Mouse (Mus musculus): ENCODE data around the gene Dpf3. TPM values are rescaled to one million over a fixed set of nuclear protein-coding genes. Genes with fewer than 3 reads are reported as not detected.

Dpf3 gene
- polyA plus RNA-seq, 1 experiment = 0.52 TPM

DNA sequence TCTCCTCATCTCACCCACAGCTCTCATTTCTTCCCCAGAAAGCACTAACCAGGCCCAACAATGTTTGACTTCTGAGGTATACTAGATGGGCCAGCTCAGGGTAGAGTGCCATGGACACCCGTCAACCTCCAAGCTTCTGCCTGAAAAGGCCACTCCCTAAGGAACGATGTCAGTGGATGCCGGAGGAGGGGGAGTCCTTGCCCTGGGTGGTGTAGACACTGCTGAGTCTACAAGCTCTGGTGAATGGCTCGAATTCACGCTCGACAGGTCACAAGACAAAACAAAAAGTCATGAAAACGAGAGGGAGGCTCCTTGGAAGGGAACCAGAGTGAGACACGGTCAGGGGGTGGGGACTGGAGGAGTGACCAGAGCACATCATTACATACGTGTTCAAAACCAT is 17.4 kb downstream of the Dpf3 start:
- TF ChIP-seq CEBPB (IDR thresholded peaks at IDR 0.05; ENCODE audit: insufficient read depth, poor library complexity, severe bottlenecking) = no peak
- no peak for TF ChIP-seq MYOD1 (IDR thresholded peaks at IDR 0.05; ENCODE audit: control insufficient read depth in 1 of 3, insufficient read length in 2 of 3, low read depth in 2 of 3)
- TF ChIP-seq TCF12 (IDR thresholded peaks at IDR 0.05; ENCODE audit: insufficient read depth, poor library complexity, severe bottlenecking) = no peak
- no peak for TF ChIP-seq REST (IDR thresholded peaks at IDR 0.05; ENCODE audit: insufficient read depth, insufficient read length)
- TF ChIP-seq USF1 (IDR thresholded peaks at IDR 0.05; ENCODE audit: low read depth) = no peak
- TF ChIP-seq POLR2AphosphoS2 (IDR thresholded peaks at IDR 0.05; ENCODE audit: insufficient read length, low read depth) = no peak
- TF ChIP-seq MAX (IDR thresholded peaks at IDR 0.05; ENCODE audit: low read depth) = no peak
- no peak for TF ChIP-seq SRF (IDR thresholded peaks at IDR 0.05; ENCODE audit: control insufficient read depth, insufficient read length, low read depth)
- TF ChIP-seq POLR2A (IDR thresholded peaks at IDR 0.05; ENCODE audit: insufficient read length, low read depth) = no peak
- no peak for TF ChIP-seq MYOG (IDR thresholded peaks at IDR 0.05; ENCODE audit: control insufficient read depth in 1 of 3, insufficient read depth in 1 of 3, insufficient read length in 2 of 3, low read depth in 2 of 3)
- H3K4me3 ChIP-seq = no peak overlapping the region
- no peak overlapping the region for H3ac ChIP-seq (ENCODE audit: control insufficient read depth, insufficient read length)
- peaks cover 23% of the 10 kb centered on the region for H3K27me3 ChIP-seq (ENCODE audit: control insufficient read depth, insufficient read depth, insufficient read length)
- no peaks in the 10 kb centered on the region for H3K79me2 ChIP-seq (ENCODE audit: control insufficient read depth, insufficient read depth)
- H3K36me3 ChIP-seq (ENCODE audit: control insufficient read depth, insufficient read depth) = no peaks in the 10 kb centered on the region
- no peak overlapping the region for H3K4me2 ChIP-seq (ENCODE audit: low read depth)

DNA sequence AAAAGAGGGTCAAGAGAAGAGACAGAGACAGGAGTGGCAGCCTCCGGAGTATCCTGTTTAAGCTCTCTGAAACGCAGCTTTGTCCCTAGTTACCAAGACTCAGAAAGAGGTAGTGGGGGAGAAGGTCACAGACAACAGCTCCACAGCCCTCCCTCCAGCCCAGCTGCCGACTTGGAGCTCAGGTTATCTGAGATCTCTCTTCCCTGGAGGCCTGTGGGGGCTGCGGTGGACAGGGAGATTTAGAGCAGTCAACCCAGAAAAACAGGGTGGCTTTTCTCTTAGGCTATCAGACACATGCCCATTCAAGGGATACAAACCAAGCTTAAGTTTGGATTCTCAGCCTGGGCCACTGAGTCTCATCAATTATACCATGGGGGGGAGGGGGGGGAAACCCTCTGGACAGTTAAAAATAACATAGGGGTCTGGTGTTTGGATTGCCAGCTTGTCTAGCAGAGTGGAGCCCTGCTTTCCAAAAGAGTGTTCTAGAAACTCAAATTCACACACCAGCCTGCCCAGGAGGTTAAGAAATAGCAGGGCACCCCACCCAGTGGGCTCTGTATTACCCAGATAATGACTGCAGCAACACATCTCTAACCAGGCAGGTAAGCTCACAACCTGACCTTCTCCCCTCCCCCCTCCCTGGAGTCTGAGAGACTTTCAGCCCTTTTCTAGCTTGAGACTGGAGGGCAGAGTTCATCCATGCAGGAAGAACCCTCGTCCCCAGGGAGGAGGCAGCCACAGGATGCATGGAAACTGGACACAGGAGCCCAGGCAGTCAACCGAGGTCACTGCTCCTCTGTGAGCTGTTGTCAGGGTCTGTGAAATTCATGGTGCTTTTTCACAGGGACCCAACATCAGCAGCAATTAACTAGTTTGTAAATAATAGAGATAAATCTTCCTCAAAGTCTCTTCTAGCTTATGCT is 20.7 kb downstream of the Dpf3 start:
- Histone ChIP-seq H3K79me2 (ENCODE audit: control insufficient read depth, insufficient read depth) (no peaks in the 10 kb centered on the region), H3K4me3 (no peak overlapping the region), H3ac (ENCODE audit: control insufficient read depth, insufficient read length) (no peak overlapping the region), H3K27me3 (ENCODE audit: control insufficient read depth, insufficient read depth, insufficient read length) (peaks cover 5% of the 10 kb centered on the region), H3K4me2 (ENCODE audit: low read depth) (no peak overlapping the region), H3K36me3 (ENCODE audit: control insufficient read depth, insufficient read depth) (no peaks in the 10 kb centered on the region)
- TF ChIP-seq MYOG (IDR thresholded peaks at IDR 0.05; ENCODE audit: control insufficient read depth in 1 of 3, insufficient read depth in 1 of 3, insufficient read length in 2 of 3, low read depth in 2 of 3) (no peak), TCF3 (IDR thresholded peaks at IDR 0.05; ENCODE audit: insufficient read length, low read depth) (no peak), CEBPB (IDR thresholded peaks at IDR 0.05; ENCODE audit: insufficient read depth, poor library complexity, severe bottlenecking) (no peak), USF1 (IDR thresholded peaks at IDR 0.05; ENCODE audit: low read depth) (no peak), E2F4 (IDR thresholded peaks at IDR 0.05; ENCODE audit: insufficient read depth) (no peak), POLR2AphosphoS2 (IDR thresholded peaks at IDR 0.05; ENCODE audit: insufficient read length, low read depth) (no peak), REST (IDR thresholded peaks at IDR 0.05; ENCODE audit: insufficient read depth, insufficient read length) (no peak), MYOD1 (IDR thresholded peaks at IDR 0.05; ENCODE audit: control insufficient read depth in 1 of 3, insufficient read length in 2 of 3, low read depth in 2 of 3) (no peak), SRF (IDR thresholded peaks at IDR 0.05; ENCODE audit: control insufficient read depth, insufficient read length, low read depth) (no peak), POLR2A (IDR thresholded peaks at IDR 0.05; ENCODE audit: insufficient read length, low read depth) (no peak), TCF12 (IDR thresholded peaks at IDR 0.05; ENCODE audit: insufficient read depth, poor library complexity, severe bottlenecking) (no peak), MAX (IDR thresholded peaks at IDR 0.05; ENCODE audit: low read depth) (no peak)

DNA sequence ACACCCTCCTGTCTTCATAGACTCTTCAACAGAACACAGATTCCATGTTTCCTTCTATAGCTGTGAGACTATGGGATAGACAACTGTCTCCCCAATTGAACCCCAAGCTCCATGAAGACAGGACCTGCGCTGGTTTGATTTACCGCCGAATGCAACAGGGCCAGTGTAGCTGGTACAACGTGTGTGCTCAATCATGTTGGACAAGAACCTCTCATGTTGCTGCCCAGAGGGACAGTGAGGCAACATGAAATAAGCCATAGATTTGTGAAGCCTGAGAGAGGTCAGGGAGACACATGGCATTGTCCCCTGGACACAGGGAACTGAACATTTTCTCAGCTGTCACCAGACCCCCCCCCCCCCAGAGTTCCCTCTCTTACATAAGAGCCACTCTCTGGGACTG is 21.5 kb downstream of the Dpf3 start:
- Histone ChIP-seq H3ac (ENCODE audit: control insufficient read depth, insufficient read length) (no peak overlapping the region), H3K79me2 (ENCODE audit: control insufficient read depth, insufficient read depth) (no peaks in the 10 kb centered on the region), H3K4me2 (ENCODE audit: low read depth) (no peak overlapping the region), H3K36me3 (ENCODE audit: control insufficient read depth, insufficient read depth) (no peaks in the 10 kb centered on the region), H3K27me3 (ENCODE audit: control insufficient read depth, insufficient read depth, insufficient read length) (peaks cover 5% of the 10 kb centered on the region), H3K4me3 (no peak overlapping the region)
- TF ChIP-seq MYOD1 (IDR thresholded peaks at IDR 0.05; ENCODE audit: control insufficient read depth in 1 of 3, insufficient read length in 2 of 3, low read depth in 2 of 3) (no peak), USF1 (IDR thresholded peaks at IDR 0.05; ENCODE audit: low read depth) (no peak), POLR2AphosphoS2 (IDR thresholded peaks at IDR 0.05; ENCODE audit: insufficient read length, low read depth) (no peak), SRF (IDR thresholded peaks at IDR 0.05; ENCODE audit: control insufficient read depth, insufficient read length, low read depth) (no peak), REST (IDR thresholded peaks at IDR 0.05; ENCODE audit: insufficient read depth, insufficient read length) (no peak), TCF3 (IDR thresholded peaks at IDR 0.05; ENCODE audit: insufficient read length, low read depth) (no peak)

DNA sequence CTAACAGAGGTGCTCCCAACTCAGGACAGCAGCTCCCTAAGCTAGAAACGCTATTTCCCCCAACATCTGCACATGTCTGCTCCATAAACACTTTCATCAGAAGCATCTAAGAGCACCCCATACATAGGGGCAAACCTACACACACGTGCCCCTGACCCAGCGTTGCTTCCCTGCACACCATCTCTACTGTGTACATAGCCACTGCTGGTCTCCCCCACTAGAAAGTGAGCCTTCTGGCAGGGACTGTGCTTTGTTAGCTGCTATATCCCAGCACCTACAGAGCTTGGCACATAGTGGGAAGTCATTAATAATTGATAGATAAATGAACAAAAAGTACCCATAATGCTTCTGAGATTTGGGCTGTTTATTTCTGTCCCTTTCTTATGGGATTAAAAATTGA is 27.2 kb downstream of the Dpf3 start:
- TF ChIP-seq CEBPB (IDR thresholded peaks at IDR 0.05; ENCODE audit: insufficient read depth, poor library complexity, severe bottlenecking) (no peak), E2F4 (IDR thresholded peaks at IDR 0.05; ENCODE audit: insufficient read depth) (no peak), MAX (IDR thresholded peaks at IDR 0.05; ENCODE audit: low read depth) (no peak), REST (IDR thresholded peaks at IDR 0.05; ENCODE audit: insufficient read depth, insufficient read length) (no peak), SRF (IDR thresholded peaks at IDR 0.05; ENCODE audit: control insufficient read depth, insufficient read length, low read depth) (no peak), USF1 (IDR thresholded peaks at IDR 0.05; ENCODE audit: low read depth) (no peak), MYOG (IDR thresholded peaks at IDR 0.05; ENCODE audit: control insufficient read depth in 1 of 3, insufficient read depth in 1 of 3, insufficient read length in 2 of 3, low read depth in 2 of 3) (no peak), POLR2AphosphoS2 (IDR thresholded peaks at IDR 0.05; ENCODE audit: insufficient read length, low read depth) (no peak), POLR2A (IDR thresholded peaks at IDR 0.05; ENCODE audit: insufficient read length, low read depth) (no peak), TCF12 (IDR thresholded peaks at IDR 0.05; ENCODE audit: insufficient read depth, poor library complexity, severe bottlenecking) (no peak), TCF3 (IDR thresholded peaks at IDR 0.05; ENCODE audit: insufficient read length, low read depth) (no peak), MYOD1 (IDR thresholded peaks at IDR 0.05; ENCODE audit: control insufficient read depth in 1 of 3, insufficient read length in 2 of 3, low read depth in 2 of 3) (no peak)
- Histone ChIP-seq H3K36me3 (ENCODE audit: control insufficient read depth, insufficient read depth) (no peaks in the 10 kb centered on the region), H3K79me2 (ENCODE audit: control insufficient read depth, insufficient read depth) (no peaks in the 10 kb centered on the region), H3K27me3 (ENCODE audit: control insufficient read depth, insufficient read depth, insufficient read length) (no peaks in the 10 kb centered on the region), H3K4me3 (no peak overlapping the region), H3K4me2 (ENCODE audit: low read depth) (no peak overlapping the region), H3ac (ENCODE audit: control insufficient read depth, insufficient read length) (no peak overlapping the region)
